In genomic region chr10:119706281-119706680, GRCm38 (mm10) we compare ENCODE assay signal across 15 mouse cellular contexts.
A peak's percentile ranks its signal among the peaks of the same experiment; 100 is the strongest.
DNase-seq lines count a peak whose midpoint lies in the region.
"Had no signal": no experiment of that assay in that cellular context is flagged by ENCODE, and none has a peak within 500 bp of the region (broad histone marks: within the 10 kb centered on the region; RNA-seq: fewer than 3 reads in every experiment).

No protein-coding gene starts in this region.

- DNase-seq in left cerebral cortex, adult 11 months (ENCODE audit: low spot score), result peak; percentile 28
- no peak for DNase-seq in left cerebral cortex, postnatal 10 days (ENCODE audit: extremely low spot score in 1 of 2, low spot score in 2 of 2)
- DNase-seq in right cerebral cortex, adult 2 months (ENCODE audit: low spot score in 2 of 2), result peak; percentile 20 to 30
- DNase-seq in right cerebral cortex, postnatal 10 days (ENCODE audit: low spot score in 2 of 2), result no peak
- DNase-seq in telencephalon, adult 2 months (ENCODE audit: low read depth, low spot score), result peak; percentile 60
- no peak for DNase-seq in thymus, postnatal 0 days (ENCODE audit: low spot score)
- DNase-seq: adrenal gland, adult 8-10 months; adrenal gland, postnatal 25 days; cerebellum, adult 2 months; cerebellum, adult 9-11 months; embryo, embryonic 11 days; gastrocnemius, adult 2 months; gastrocnemius, postnatal 14 days; heart, postnatal 10 days; heart, postnatal 36 days had no signal

- intact Hi-C loops in left cerebral cortex, postnatal 10 days (cut with DNase I), result no loop called here

Comparison
In these comparisons a context has a peak if more than half of its experiments do, and no peak if none do; other contexts are left out.
1. DNase-seq: peak in left cerebral cortex, adult 11 months (single experiment), right cerebral cortex, adult 2 months (2 of 2) and telencephalon, adult 2 months (single experiment); none in left cerebral cortex, postnatal 10 days (0 of 2), right cerebral cortex, postnatal 10 days (0 of 2) and thymus, postnatal 0 days (single experiment).